Comparison of ENCODE assay signal across 8 mouse cellular contexts in the genomic region with DNA sequence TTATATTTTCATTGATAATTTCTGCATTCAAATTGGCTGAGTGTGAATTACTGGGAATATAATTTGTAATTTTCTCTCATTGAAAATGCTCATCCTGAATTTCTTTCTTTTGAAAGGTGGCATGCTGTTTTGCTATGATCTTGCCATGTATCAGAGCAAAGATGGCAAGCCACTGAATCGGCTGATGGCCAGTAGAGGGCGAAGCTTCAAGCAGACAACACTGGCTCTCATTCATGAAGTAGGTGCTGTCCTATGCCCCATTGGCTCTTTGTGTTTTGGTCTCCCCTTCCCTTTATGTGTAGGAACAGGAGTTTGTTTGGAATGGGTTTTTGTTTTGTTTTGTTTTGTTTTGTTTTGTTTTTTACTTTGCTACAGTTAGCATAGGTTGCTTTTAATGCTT.
DNase-seq lines count a peak whose midpoint lies in the region; ATAC-seq lines count a peak whose summit lies in the region.

No protein-coding gene starts in this region.

- 0 out of 2 replicates have a peak, but pooled peaks have one; percentile 45 for ATAC-seq in cerebellum, adult (ENCODE audit: insufficient number of reproducible peaks, low FRiP score, low TSS enrichment)

- DNase-seq in cerebellum, adult 8-10 months, result no peak
- DNase-seq in left cerebral cortex, postnatal 4 days, result peak; percentile 58
- DNase-seq in left cerebral cortex, postnatal 36 days (ENCODE audit: low spot score in 2 of 2), result no peak
- peak; percentile 40 for DNase-seq in adrenal gland, postnatal 10 days
- peak; percentile 34 for DNase-seq in forelimb bud, embryonic 11.5 days (ENCODE audit: low read depth, low spot score)
- DNase-seq in lung, postnatal 4 days, result peak; percentile 26 to 27
- no peak for DNase-seq in urinary bladder, adult 18-20 months (ENCODE audit: low spot score in 2 of 2)

- intact Hi-C loops in left cerebral cortex, postnatal 4 days (cut with DNase I), result no loop called here
- intact Hi-C loops in left cerebral cortex, postnatal 36 days (cut with DNase I), result loop anchor here (10.0 kb wide), 1 partner anchor 235 kb away; no protein-coding TSS in a partner anchor

Comparison
In these comparisons a context has a peak if more than half of its experiments do, and no peak if none do; other contexts are left out.
1. DNase-seq: peak in left cerebral cortex, postnatal 4 days (single experiment), adrenal gland, postnatal 10 days (single experiment), forelimb bud, embryonic 11.5 days (single experiment) and lung, postnatal 4 days (2 of 2); none in cerebellum, adult 8-10 months (single experiment), left cerebral cortex, postnatal 36 days (0 of 2) and urinary bladder, adult 18-20 months (0 of 2).